Mouse (Mus musculus) R1 (cell line): ENCODE measurements at regions not wholly inside any gene's neighbourhood (a gene's known extent, or its start where the extent isn't known, plus 50 kb on each side); places are given as distances from the start of the nearest gene placed in this dataset.

Experiments
- DNase-seq: peaks from one replicate; pipeline ENCODE4 v3.0.0-alpha.2; 2018; ENCODE audit warnings: low read depth, low spot score

DNA sequence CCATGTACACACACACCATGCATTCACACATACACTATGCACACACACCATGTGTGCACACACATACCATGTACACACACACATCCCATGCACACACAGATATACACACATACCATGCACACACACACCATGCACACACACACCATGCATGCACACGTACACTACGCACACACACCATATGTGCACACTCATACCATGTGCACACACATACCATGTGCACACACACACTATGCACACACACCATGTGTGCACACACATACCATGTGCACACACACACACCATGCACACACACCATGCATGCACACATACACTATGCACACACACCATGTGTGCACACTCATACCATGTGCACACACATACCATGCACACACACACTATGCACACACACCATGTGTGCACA, 87.1 kb upstream of the Tmem150c start:
- no peak for DNase-seq

DNA sequence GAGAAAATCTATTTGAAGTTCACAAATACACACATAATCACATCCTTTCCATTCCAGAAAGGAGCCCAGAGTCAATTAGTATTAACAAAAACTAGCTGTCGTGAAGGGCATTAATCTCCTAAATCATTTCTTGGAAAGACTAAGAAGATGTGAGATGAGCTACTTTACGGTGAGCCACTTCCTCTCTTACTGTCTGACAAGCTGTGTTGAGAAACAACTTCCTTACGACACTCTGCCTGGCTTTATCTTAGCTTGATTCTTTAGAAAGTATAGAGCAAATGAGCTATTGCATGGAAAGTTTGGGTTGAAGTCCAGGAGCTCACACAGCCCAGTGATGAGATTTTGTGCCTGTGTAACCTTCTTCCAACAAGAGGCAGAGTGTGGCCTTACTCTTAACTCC, 85.2 kb upstream of the Tmem150c start:
- no peak for DNase-seq

DNA sequence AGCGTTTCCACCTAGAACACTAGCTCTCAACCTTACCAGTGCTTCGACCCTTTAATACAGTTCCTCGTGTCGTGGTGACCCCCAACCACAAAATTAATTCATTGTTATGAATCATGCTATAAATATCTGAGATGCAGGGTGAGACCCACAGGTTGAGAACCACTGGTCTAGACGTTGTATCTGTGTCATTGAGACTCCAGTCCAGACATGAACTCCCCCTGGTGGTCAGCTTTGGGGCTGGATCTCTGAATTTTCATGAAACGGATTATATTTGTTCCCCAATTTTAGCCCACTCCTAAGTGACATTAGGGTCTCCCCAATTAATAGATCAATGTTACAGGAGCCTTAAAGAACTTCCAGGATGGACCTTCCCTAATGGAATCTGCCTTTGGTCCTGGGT, 81.3 kb upstream of the Tmem150c start:
- DNase-seq: peak; percentile 48

DNA sequence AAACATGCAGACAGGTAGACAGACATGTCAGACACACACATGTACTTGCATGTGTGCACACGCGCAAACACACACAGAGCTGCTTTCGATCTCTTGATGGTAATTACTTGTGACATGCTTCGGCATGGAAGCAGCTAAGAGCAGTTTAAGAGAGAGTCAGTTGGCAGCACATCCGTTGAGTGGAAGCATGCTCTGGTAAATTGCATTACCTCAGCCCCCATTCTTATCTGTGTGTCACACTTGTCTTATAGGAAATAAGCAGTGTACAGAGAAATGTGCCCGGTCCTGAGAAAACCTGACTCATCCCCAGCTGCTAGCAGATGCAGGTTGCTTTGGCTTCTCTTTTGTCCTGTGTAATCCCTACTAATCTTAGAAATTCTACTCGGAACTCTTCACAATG, 80.0 kb upstream of the Tmem150c start:
- no peak for DNase-seq

DNA sequence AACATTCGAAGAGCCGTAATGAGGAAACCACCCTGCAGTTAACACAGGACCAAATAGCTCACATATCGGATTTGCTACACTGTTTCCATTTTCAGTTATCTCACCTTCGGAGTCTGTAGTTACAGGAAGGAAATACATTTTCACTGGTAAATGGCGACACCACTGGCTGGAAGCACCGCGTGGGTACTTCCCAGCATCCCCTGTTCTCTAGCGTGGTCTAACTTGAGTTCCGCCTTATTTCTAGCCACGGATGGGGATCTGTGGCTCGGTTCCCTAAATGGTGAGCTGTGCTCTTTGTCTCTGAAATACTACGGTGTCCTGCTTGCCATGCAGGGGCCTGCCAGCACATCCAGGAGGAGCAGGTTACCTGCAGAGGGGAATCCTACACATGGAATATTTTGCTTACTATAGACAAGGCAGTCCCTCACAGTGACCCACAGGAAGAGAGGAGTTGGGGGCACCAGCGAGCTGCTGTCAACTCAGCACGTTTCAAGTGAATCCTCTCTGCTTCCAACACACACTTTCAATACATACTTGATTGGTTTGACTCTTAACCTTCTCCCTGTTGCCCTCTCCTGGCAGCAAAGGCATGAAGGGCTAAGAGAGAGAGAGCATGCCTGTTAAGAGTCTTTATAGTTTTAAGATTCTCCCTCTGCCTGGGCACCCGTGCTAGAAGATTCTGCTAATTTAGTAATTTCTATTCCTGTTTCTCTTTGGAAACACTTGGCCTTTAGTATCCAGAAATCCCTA, 78.9 kb upstream of the Tmem150c start:
- no peak for DNase-seq

DNA sequence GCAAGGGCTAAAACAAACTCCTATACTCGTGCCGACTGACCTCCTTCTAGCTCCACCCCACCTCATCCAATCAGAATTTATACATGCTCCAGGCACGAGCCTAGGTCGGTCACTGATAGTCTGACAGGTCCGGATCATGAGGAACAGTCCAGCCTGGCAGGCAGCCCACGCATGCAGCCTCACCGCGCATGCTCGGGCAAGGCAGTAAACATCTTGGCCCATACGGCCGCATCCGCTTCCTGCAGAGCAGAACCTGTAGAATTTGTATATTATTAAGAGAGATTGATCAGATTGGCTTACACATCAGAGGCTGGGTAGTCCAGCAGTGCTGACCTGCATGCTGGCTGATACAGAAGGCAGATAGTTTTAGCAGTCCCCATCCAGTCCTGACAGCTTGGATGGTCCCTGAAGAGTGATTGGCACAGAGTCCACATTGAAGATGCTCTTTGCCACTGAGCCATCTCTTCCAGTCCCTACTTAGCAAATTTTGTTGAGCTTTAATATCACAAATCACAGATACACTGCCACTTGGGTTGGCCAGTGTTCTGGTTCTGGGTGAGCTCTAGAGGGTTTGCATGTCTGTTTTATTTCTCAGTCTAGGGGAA, 78.2 kb upstream of the Tmem150c start:
- DNase-seq: no peak

DNA sequence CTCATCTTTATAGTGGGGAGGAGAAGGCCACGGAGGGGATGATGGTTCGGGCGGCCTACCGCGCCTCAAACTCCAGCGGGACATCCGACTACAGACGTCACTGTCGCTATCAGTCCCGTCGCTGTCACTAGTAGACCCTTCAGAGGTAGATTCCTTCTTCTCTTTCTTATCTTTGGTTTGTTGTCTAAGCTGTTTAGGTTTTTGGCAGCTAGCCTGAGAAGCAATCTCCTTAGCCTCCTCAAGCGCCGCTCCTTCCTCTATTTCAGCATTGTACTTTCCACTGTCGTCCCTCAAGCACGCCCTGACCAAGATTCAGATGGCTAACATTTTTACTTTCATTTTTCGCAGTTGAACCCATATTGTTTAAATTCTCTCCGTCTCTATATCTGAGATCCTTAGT, 76.7 kb upstream of the Tmem150c start:
- DNase-seq: no peak

DNA sequence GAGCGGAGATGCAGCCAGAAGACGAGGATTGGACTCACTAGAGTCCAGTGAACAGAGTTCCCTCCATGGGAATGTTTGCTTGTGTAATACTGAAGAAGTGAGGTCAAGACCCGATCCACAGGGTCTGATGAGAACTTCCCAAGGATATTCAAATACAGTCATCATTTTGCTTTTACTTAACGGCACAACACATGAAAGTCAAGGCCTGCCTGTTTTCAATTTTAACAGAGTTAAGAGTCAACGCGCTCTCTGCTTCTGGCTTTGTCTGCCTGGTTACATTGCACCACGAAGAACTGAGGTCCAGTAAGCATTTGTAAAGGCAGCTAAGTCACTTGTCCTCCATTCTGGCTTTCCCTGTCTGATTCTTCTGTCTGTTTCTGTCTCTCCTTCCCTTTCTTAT, 72.5 kb upstream of the Tmem150c start:
- no peak for DNase-seq

DNA sequence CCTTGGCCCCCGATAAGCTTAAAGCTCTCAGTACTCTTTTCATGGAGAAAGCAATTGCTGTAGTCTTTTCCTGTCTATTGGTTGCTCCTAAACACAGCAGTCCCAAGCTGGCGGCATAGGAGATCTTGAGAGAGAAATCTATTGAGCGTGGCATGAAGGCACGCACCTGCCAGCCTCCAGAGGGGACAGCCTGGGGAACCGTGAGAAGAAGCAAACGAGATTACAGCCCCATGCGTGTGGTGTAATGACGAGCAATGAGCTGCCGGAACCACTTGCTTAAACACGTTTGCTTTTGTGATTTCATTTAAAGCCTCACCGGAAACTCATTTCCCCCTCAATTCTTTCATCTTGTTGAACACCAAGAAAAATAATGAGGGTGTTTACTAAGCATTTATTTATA, 72.0 kb upstream of the Tmem150c start:
- no peak for DNase-seq

DNA sequence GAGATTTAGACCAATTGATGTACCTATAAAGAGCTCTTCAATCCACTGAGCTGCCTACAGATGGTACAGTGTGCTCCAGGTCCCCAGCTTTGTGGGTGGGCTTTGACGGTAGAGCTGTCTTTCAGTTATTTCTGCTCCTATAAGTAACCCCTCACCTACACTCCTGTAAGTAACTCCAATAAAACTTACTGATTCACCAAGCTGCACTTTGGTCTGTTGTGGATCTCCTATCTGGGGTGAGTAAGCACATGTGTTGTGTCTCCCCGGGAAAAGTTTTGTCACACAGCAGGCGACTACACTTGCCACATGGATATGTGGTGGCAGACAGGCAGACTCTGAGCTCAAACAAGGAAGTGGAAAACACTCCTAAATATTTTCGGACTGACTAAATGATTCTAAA, 70.4 kb upstream of the Tmem150c start:
- DNase-seq: no peak

DNA sequence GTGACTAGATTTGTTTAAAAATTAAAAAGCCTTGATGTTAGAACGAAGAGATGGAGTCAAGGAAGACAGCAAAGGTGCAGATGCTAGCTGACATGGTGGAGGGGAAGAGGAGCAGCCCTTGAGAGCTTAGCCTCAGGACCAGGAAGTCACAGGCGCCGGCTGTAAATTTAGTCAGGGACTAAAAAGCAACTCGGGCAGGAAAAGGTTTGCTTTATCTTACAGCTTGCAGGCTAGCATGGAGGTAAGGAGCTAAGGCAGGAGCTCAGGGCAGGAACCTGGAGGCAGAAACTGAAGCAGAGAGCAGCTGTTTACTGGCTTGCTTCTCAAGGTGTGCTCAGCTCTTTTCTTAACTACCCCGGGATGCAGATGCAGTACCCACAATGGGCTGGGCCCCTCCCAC, 68.3 kb upstream of the Tmem150c start:
- no peak for DNase-seq

DNA sequence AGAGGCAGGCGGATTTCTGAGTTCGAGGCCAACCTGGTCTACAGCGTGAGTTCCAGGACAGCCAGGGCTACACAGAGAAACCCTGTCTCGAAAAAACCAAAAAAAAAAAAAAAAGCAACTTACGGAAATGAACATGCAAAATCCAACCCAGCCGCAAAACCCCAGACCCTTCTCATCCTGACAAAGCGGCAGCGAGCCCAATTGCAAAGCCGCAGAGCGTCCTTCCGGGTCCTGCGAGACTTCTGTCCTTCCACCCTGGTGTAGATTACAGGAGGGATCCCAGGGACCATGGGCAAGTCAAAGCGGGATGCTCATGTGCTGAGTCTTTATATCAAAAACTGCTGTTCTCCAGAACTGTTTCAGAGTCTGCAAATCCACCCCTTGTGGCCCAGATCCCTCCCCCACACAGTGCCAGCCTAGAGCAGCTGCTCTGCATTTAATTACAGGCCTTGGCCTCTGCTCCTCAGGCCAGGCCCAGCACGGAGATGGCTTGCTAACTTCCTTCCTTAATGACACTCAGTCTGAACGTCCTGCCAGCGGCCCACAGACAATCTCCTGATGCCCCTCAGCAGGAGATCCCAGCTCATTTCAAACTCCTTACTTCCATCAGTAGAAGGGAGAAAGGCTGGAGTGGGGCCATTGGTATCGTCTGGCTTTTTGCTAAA, 67.1 kb upstream of the Tmem150c start:
- DNase-seq: no peak

DNA sequence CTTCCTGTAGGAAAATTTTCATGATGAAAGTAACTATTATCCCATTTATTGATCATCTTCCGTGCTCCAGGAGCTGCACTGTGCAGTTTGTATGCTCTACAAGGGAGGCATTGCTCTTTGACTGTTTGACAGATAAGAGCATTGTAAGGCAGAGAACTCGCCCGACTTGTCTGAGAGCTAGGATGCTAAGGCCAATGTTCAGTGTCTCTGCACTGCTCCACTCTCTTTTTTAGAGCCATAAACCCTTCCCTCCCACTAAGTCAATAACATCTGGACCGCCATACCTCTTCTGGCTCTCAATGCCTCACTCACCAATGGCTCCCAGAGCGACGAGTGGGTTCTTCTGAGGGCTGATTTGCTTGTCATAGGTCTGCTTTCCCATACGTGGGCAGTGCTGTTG, 65.9 kb upstream of the Tmem150c start:
- no peak for DNase-seq

DNA sequence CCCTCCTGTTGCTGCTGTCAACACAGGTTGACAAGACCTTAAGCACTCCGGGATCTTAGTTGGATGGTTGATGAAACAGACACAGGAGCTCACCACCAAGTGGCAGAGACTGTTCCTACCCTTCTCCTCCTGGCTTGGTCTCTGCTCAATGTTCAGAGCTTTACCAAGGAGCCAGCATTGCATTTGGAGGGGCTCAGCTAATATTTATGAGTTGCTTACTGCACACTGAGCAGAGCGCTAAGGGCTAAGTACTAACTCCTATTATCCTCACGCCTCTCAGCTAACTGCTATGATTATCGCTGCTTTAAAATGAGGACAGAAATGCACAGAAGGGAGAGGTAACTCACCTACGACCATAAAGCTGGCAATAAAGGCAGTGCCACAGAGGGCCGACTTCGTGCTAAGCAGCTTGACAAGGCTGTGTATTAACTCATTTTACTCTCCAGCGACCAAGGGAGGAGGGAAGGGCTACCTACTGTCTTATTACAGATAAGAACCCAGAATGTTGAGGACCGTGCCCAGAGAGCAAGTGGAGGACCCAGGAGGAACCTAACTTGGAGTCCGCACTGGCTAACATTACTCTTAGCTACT, 65.3 kb upstream of the Tmem150c start:
- no peak for DNase-seq

DNA sequence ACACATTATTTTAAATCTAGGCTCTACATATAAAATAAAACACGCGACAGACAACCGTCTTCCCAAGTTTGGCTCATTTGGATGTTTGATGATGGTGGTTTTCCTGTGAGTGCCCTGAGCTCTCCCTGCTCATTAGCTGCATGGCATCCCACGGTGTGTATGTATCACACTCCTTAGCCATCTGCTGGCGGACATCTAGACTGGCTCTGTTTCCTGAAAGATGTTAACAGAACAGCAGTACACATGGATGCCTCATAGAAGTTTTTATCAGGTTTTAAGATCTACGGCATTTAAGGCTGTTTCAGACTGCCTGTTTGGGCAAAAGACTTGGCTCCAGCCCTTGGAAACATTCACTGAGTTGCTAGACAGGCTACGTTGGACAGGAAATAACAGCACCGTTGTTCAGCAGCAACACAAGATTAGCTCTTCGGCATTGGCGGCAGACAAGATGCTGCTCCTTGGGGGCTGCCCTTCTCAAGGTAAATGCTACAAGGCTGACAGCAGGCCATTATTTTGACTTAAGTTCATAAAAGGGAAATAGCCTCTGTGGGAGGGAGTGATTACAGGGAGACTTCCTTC, 61.5 kb upstream of the Tmem150c start:
- no peak for DNase-seq

DNA sequence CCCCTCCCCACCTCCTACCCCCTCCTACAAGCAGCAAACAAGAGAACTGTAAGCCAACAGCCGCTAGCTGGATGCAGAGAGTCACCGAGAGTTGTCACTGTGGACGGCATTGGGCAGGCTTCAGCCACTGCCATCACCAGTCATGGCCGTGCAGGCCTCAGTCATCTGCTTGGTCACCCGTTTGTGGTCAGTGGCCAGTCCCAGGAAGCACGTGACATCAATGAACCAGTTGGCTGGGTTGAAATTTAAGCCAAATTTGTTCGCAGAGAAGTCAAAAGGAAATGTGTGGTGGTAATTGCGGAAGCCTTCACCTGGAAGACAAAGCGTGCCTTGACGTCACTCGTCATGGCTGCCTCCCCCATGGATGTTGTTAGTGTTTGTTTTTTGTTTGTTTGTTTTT, 60.7 kb upstream of the Tmem150c start:
- no peak for DNase-seq

DNA sequence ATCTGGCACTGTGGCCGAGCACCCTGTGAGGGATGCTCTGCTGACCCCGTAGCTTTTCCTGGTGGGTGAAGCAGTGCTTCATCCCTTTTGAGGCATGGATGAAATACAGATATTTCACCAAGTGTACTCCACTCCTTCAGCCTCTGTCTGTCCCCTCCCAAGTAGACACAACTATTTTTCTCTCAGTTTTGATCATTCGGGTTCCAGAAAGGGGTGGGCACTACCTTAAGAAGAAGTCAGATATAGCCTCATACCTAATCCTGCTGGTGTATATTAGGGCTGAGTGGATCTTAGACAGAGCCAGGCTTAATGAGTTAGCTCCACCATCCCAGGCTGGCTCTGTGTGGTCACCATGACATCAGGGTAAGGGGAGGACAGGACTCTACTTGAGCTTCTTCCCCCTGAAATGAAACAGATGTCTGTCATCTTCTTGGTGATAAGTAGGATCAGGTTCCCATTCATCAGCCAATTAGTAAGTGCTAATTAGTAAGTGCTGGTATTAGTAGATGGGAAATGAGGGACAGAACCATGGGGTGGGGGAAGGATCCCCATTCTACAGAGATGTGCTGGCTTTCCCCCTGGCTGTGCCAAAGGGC, 58.7 kb upstream of the Tmem150c start:
- DNase-seq: no peak

DNA sequence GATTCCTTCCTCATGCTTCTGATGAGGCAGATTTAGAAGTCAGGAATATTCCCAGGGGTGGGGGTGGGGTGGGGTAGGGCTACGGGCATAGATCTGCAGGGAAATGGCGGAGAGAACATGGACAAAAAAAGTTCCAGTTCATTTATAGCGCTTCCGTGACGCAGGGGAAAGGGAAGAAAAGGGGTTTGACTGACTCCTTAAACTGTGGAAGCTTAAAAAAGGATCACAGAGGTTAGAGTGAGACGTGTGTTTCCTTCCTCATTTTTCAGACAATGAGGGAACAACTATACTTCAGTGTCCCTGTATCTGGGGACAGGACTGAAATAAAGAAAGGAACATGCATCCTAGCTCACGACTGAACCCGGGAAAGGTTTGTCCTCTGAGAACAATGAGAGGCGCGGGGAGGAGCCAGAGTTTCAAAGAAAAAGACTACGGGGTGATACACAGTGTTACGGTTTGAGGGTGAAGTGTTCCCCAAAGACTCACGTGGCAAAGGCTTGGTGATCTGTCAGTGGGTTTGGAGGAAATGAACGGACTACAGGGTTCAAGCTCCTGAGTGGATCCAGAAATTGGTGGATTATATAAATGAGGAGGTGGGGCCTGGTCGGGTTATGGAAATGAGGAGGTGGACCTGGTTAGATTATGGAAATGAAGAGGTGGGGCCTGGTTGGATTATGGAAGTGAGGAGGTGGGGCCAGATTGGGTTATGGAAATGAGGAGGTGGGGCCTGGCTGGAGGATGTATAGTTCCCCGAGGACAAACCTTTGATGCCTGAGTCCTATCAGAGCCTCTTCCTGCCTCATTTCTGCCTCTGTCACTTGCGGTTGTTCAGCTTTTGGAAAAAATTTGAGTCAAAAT, 57.8 kb upstream of the Tmem150c start:
- peak; percentile 61 for DNase-seq

DNA sequence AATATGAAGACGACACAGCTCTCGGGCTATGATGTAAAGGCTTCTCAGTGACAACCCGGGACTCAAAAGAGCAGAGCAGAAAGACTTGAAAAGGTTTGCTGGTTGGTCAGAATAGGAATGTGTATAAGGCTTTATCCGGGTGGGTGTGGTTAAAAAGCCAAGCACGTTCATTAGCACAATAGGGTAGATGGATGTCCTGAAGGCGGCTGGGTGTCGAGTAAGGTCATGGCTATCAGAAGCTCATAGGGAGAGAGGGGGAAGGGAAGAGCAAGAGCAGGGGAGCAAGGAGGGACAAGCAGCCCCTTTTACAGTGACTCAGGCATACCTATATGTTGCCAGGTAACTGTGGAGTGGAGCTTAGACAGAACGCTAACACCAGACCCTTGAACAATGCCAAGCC, 54.3 kb upstream of the Tmem150c start:
- peak; percentile 77 for DNase-seq

DNA sequence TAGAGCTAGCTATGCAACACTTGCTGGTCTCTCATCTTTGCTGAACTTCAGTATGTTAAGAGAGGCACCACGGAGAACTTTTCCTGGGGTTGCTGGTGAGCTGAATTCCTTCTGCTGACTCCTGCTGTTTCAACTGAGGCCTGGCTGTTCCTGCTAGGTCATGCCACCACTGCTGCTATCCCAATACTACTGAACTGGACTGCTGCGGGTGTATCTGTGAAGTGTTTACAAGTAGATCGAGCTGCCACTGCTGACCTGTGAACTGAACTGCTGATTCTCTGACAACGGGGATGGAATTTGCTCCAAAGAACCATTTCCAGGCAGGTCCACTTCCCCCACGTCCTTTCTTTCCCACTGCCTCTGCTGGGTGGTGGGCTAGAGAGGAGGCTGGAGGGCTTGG, 51.1 kb upstream of the Tmem150c start:
- DNase-seq: no peak
